Mouse (Mus musculus) ES-Bruce4 (cell line): Measurements from ENCODE around the gene Rimbp2. TPM values are rescaled to one million over a fixed set of nuclear protein-coding genes. Genes with fewer than 3 reads are reported as not detected.

ENCODE experiments used
- H3K27ac ChIP-seq: 2 replicates; pipeline ENCODE4 v1.5.1; 2012; ENCODE audit warnings: low read length, inconsistent platforms; ENCODE audit not compliant: insufficient read depth
- H3K27me3 ChIP-seq: 2 replicates; pipeline ENCODE4 v1.6.1; 2012; ENCODE audit warnings: mild to moderate bottlenecking, low read length, inconsistent platforms; ENCODE audit not compliant: control insufficient read depth, poor library complexity, insufficient read depth, severe bottlenecking
- H3K36me3 ChIP-seq: 2 replicates; pipeline ENCODE4 v1.6.1; 2012; ENCODE audit warnings: inconsistent platforms, mild to moderate bottlenecking, low read length, moderate library complexity; ENCODE audit not compliant: control insufficient read depth, poor library complexity, insufficient read depth, severe bottlenecking
- H3K4me1 ChIP-seq: one replicate; pipeline ENCODE4 v1.8.1; 2011; ENCODE audit warnings: low read length; ENCODE audit not compliant: control insufficient read depth, insufficient read depth
- H3K4me3 ChIP-seq: 2 replicates; pipeline ENCODE4 v1.5.1; 2011; ENCODE audit warnings: low read depth, mild to moderate bottlenecking, low read length
- H3K9ac ChIP-seq: 2 replicates; pipeline ENCODE4 v1.6.1; 2012; ENCODE audit warnings: low read depth, mild to moderate bottlenecking, inconsistent platforms; ENCODE audit not compliant: poor library complexity, severe bottlenecking
- H3K9me3 ChIP-seq: replicated peaks from 2 replicates; pipeline ENCODE4 v1.6.1; 2012; ENCODE audit warnings: mild to moderate bottlenecking, low read length, inconsistent platforms; ENCODE audit not compliant: control insufficient read depth, poor library complexity, insufficient read depth, severe bottlenecking
- CTCF ChIP-seq: IDR thresholded peaks from one replicate; pipeline ENCODE4 v1.8.1; 2011; ENCODE audit warnings: low read depth, low read length
- EP300 ChIP-seq: IDR thresholded peaks from 2 replicates; pipeline ENCODE4 v1.6.1; 2011; ENCODE audit warnings: low read depth, low read length; ENCODE audit not compliant: insufficient read depth
- POLR2A ChIP-seq: IDR thresholded peaks from one replicate; pipeline ENCODE4 v1.8.1; 2011; ENCODE audit warnings: low read length; ENCODE audit not compliant: insufficient read depth
- polyA plus RNA-seq: library from polyadenylated mRNA; stranded (reverse); fragments of >200 nt; gene quantifications from 2 replicates; pipeline ENCODE4 v1.2.4, GENCODE M21; 2011; ENCODE audit warnings: low read depth; ENCODE audit not compliant: missing spikeins, insufficient read depth, insufficient read length

Rimbp2 gene
- polyA plus RNA-seq, 1 experiment = 0.33 TPM

- H3K4me1 ChIP-seq = no peaks in the 10 kb centered on the region
- H3K36me3 ChIP-seq = no peaks in the 10 kb centered on the region
- H3K9ac ChIP-seq = no peak overlapping the region
- TF ChIP-seq EP300 (no peak), CTCF (no peak), POLR2A (no peak)
- no peak overlapping the region for H3K4me3 ChIP-seq
- no peak overlapping the region for H3K27ac ChIP-seq
- no peaks in the 10 kb centered on the region for H3K27me3 ChIP-seq
- no peaks in the 10 kb centered on the region for H3K9me3 ChIP-seq
Measured at GRCm38 (mm10) chr5:128800592-128800991, 152.7 kb downstream of the Rimbp2 start.

GRCm38 (mm10) chr5:128781621-128782020 lies 171.7 kb downstream of the Rimbp2 start:
- Histone ChIP-seq H3K9me3 (no peaks in the 10 kb centered on the region), H3K36me3 (no peaks in the 10 kb centered on the region), H3K4me1 (no peaks in the 10 kb centered on the region), H3K27ac (no peak overlapping the region), H3K27me3 (no peaks in the 10 kb centered on the region), H3K4me3 (peak overlapping the region; percentile 37), H3K9ac (no peak overlapping the region)
- no peak for TF ChIP-seq POLR2A
- TF ChIP-seq EP300 = no peak
- TF ChIP-seq CTCF = no peak

GRCm38 (mm10) chr5:128776386-128776785 lies 176.9 kb downstream of the Rimbp2 start:
- Histone ChIP-seq H3K9me3 (no peaks in the 10 kb centered on the region), H3K27ac (no peak overlapping the region), H3K27me3 (no peaks in the 10 kb centered on the region), H3K9ac (no peak overlapping the region), H3K4me3 (no peak overlapping the region), H3K4me1 (no peaks in the 10 kb centered on the region), H3K36me3 (no peaks in the 10 kb centered on the region)
- no peak for TF ChIP-seq EP300
- peak; percentile 71 for TF ChIP-seq CTCF
- no peak for TF ChIP-seq POLR2A

- no peak overlapping the region for H3K9ac ChIP-seq
- H3K36me3 ChIP-seq = no peaks in the 10 kb centered on the region
- no peak overlapping the region for H3K27ac ChIP-seq
- TF ChIP-seq EP300 (no peak), POLR2A (no peak), CTCF (no peak)
- H3K9me3 ChIP-seq = no peaks in the 10 kb centered on the region
- no peaks in the 10 kb centered on the region for H3K27me3 ChIP-seq
- peaks cover 1% of the 10 kb centered on the region for H3K4me1 ChIP-seq
- H3K4me3 ChIP-seq = no peak overlapping the region
Measured at GRCm38 (mm10) chr5:128769026-128769631, 184.2 kb downstream of the Rimbp2 start.

- Histone ChIP-seq H3K36me3 (no peaks in the 10 kb centered on the region), H3K4me1 (no peaks in the 10 kb centered on the region), H3K27me3 (no peaks in the 10 kb centered on the region), H3K9me3 (no peaks in the 10 kb centered on the region), H3K9ac (no peak overlapping the region), H3K27ac (no peak overlapping the region), H3K4me3 (no peak overlapping the region)
- TF ChIP-seq CTCF = no peak
- peak; percentile 27; the same call in 1 of the 2 replicates for TF ChIP-seq EP300
- no peak for TF ChIP-seq POLR2A
Measured at GRCm38 (mm10) chr5:128761118-128761517, 192.2 kb downstream of the Rimbp2 start.

- H3K9me3 ChIP-seq = no peaks in the 10 kb centered on the region
- no peak overlapping the region for H3K4me3 ChIP-seq
- no peaks in the 10 kb centered on the region for H3K36me3 ChIP-seq
- H3K27me3 ChIP-seq = no peaks in the 10 kb centered on the region
- TF ChIP-seq POLR2A (no peak), EP300 (no peak), CTCF (no peak)
- H3K9ac ChIP-seq = no peak overlapping the region
- H3K4me1 ChIP-seq = no peaks in the 10 kb centered on the region
- no peak overlapping the region for H3K27ac ChIP-seq
Measured at GRCm38 (mm10) chr5:128746261-128746660, 207.0 kb downstream of the Rimbp2 start.
